Comparison of ENCODE assay signal across 9 mouse cellular contexts in the genomic region with DNA sequence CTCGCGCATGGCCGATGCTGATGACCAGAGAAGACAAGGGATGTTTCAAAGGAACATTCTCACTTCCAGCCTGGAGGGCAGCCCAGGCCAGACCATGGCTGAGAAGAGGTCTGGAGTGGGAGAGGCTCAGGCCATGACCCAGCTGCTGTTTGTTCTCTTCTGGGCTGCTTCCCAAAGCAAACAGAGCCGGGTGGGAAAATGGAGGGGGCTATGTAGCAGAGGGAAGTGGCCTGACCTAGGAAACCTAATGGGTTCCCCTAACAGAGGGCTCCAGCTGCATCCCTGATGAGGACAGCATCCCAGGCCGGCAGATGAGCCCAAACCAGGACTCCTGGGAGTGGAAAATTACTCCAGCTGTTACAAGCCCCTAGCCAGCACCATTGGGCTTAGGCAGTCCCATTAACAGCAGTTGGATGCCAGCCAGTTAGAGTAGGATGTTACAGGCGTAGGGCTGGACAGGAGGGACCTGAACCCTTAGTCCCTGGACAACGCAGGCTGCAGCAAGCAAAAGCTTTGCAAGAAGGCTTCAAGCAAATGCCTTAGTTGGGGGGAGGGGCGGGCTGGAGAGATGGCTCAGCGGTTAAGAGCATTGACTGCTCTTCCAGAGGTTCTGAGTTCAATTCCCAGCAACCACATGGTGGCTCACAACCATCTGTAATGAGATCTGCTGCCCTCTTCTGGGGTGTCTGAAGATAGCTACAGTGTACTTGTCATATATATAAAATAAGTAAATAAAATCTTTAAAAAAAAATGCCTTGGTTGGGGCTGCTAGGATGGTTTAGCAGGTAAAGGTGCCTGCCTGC. TPM values are rescaled to one million over a fixed set of nuclear protein-coding genes. Genes with fewer than 3 reads are reported as not detected.
A peak's percentile ranks its signal among the peaks of the same experiment; 100 is the strongest.
DNase-seq lines count a peak whose midpoint lies in the region; ATAC-seq and TF ChIP-seq lines count a peak whose summit lies in the region.
"Had no signal": no experiment of that assay in that cellular context is flagged by ENCODE, and none has a peak within 500 bp of the region (broad histone marks: within the 10 kb centered on the region; RNA-seq: fewer than 3 reads in every experiment).

No protein-coding gene starts in this region.

- peak; percentile 17; the same call in 1 of the 2 replicates for ATAC-seq in heart, embryonic 13.5 days (ENCODE audit: extremely low read depth, insufficient number of reproducible peaks, low FRiP score, low TSS enrichment)
- peak; percentile 77 for ATAC-seq in kidney, embryonic 14.5 days (ENCODE audit: low FRiP score, low TSS enrichment)
- peak; percentile 68 for ATAC-seq in lung, postnatal 0 days
- no peak for ATAC-seq in forebrain, embryonic 11.5 days (replicated peaks; ENCODE audit: low FRiP score)

- TF ChIP-seq EP300 in lung, postnatal 0 days (IDR thresholded peaks at IDR 0.05) = no peak; the same call in none of the 2 replicates

- peak; percentile 78 to 86 for DNase-seq in adrenal gland, adult (ENCODE audit: inconsistent age in 2 of 2, low spot score in 1 of 2)
- no peak for DNase-seq in adrenal gland, postnatal 4 days (ENCODE audit: low spot score in 2 of 2)
- DNase-seq in adrenal gland, postnatal 25 days = peak; percentile 40
- DNase-seq in lung, postnatal 0 days (ENCODE audit: low spot score) = peak; percentile 95
- peak; percentile 42 for DNase-seq in yolk sac, embryonic 10.5 days (ENCODE audit: low spot score)
- no peak for DNase-seq in forebrain, embryonic 11.5 days (ENCODE audit: low spot score)

- TF ChIP-seq CTCF in lung, postnatal 0 days (IDR thresholded peaks at IDR 0.05) = peak; percentile 30

- H3K27ac ChIP-seq in heart, embryonic 13.5 days (replicated peaks) = peak overlapping the region; percentile 92
- H3K27ac ChIP-seq in kidney, embryonic 14.5 days (ENCODE audit: low read depth, low read length) = peak overlapping the region; percentile 56; the same call in 1 of the 2 replicates
- peak overlapping the region; percentile 91 for H3K27ac ChIP-seq in lung, postnatal 0 days (ENCODE audit: low read length)
- no peak overlapping the region for H3K27ac ChIP-seq in forebrain, embryonic 11.5 days (ENCODE audit: low read depth, low read length)

- WGBS in heart, embryonic 13.5 days = 43% methylated on average over 9 of the region's 9 CpGs
- WGBS in kidney, embryonic 14.5 days = 43% methylated on average over 9 of the region's 9 CpGs
- WGBS in lung, postnatal 0 days = 12% methylated on average over 9 of the region's 9 CpGs
- WGBS in forebrain, embryonic 11.5 days = 79% methylated on average over 9 of the region's 9 CpGs

- no peaks in the 10 kb centered on the region for H3K27me3 ChIP-seq in heart, embryonic 13.5 days (replicated peaks)
- H3K27me3 ChIP-seq in kidney, embryonic 14.5 days (ENCODE audit: control insufficient read depth, insufficient read depth, low read length) = no peaks in the 10 kb centered on the region
- no peaks in the 10 kb centered on the region for H3K27me3 ChIP-seq in lung, postnatal 0 days (replicated peaks; ENCODE audit: insufficient read depth, low read length)
- peaks cover 12% of the 10 kb centered on the region for H3K27me3 ChIP-seq in forebrain, embryonic 11.5 days (ENCODE audit: control insufficient read depth, insufficient read depth, low read length)
- H3K27me3 ChIP-seq: embryonic facial prominence, embryonic 13.5 days had no signal

- peak overlapping the region; percentile 69 for H3K9ac ChIP-seq in heart, embryonic 13.5 days
- H3K9ac ChIP-seq in kidney, embryonic 14.5 days (ENCODE audit: low read depth, low read length) = no peak overlapping the region
- H3K9ac ChIP-seq in lung, postnatal 0 days (replicated peaks; ENCODE audit: low read depth) = no peak overlapping the region
- no peak overlapping the region for H3K9ac ChIP-seq in forebrain, embryonic 11.5 days (ENCODE audit: low read length)

- H3K4me1 ChIP-seq in heart, embryonic 13.5 days = peaks cover 100% of the 10 kb centered on the region
- peaks cover 68% of the 10 kb centered on the region for H3K4me1 ChIP-seq in kidney, embryonic 14.5 days (ENCODE audit: control insufficient read depth, insufficient read depth, low read length)
- peaks cover 86% of the 10 kb centered on the region for H3K4me1 ChIP-seq in lung, postnatal 0 days (ENCODE audit: insufficient read depth, low read depth, low read length)
- H3K4me1 ChIP-seq in forebrain, embryonic 11.5 days (replicated peaks; ENCODE audit: control insufficient read depth, insufficient read depth, low read length) = peaks cover 1% of the 10 kb centered on the region; the same call in 1 of the 2 replicates

- no peak overlapping the region for H3K4me3 ChIP-seq in heart, embryonic 13.5 days
- H3K4me3 ChIP-seq in kidney, embryonic 14.5 days (ENCODE audit: low read length) = no peak overlapping the region
- no peak overlapping the region for H3K4me3 ChIP-seq in lung, postnatal 0 days (ENCODE audit: low read depth, low read length)
- H3K4me3 ChIP-seq in forebrain, embryonic 11.5 days (ENCODE audit: low read depth, low read length) = no peak overlapping the region
- H3K4me3 ChIP-seq: embryonic facial prominence, embryonic 13.5 days had no signal

- H3K4me2 ChIP-seq in heart, embryonic 13.5 days = peak overlapping the region; percentile 50
- no peak overlapping the region; the same call in 1 of the 2 replicates for H3K4me2 ChIP-seq in kidney, embryonic 14.5 days (replicated peaks; ENCODE audit: low read depth, low read length)
- peak overlapping the region; percentile 20 for H3K4me2 ChIP-seq in lung, postnatal 0 days (replicated peaks; ENCODE audit: low read depth, low read length)
- H3K4me2 ChIP-seq in forebrain, embryonic 11.5 days (ENCODE audit: low read depth, low read length, severe bottlenecking) = no peak overlapping the region
- H3K4me2 ChIP-seq: embryonic facial prominence, embryonic 13.5 days had no signal

- no peaks in the 10 kb centered on the region for H3K9me3 ChIP-seq in heart, embryonic 13.5 days
- no peaks in the 10 kb centered on the region for H3K9me3 ChIP-seq in kidney, embryonic 14.5 days (ENCODE audit: control insufficient read depth, low read length)
- no peaks in the 10 kb centered on the region for H3K9me3 ChIP-seq in lung, postnatal 0 days (ENCODE audit: low read length)
- no peaks in the 10 kb centered on the region for H3K9me3 ChIP-seq in forebrain, embryonic 11.5 days (ENCODE audit: control insufficient read depth, low read length)
- H3K9me3 ChIP-seq: embryonic facial prominence, embryonic 13.5 days had no signal

- peaks cover 14% of the 10 kb centered on the region for H3K36me3 ChIP-seq in heart, embryonic 13.5 days
- no peaks in the 10 kb centered on the region for H3K36me3 ChIP-seq in kidney, embryonic 14.5 days (ENCODE audit: control insufficient read depth, insufficient read depth, low read length)
- no peaks in the 10 kb centered on the region for H3K36me3 ChIP-seq in lung, postnatal 0 days (ENCODE audit: insufficient read depth, low read length)
- H3K36me3 ChIP-seq in forebrain, embryonic 11.5 days (ENCODE audit: control insufficient read depth, insufficient read depth, low read length) = no peaks in the 10 kb centered on the region
- H3K36me3 ChIP-seq: embryonic facial prominence, embryonic 13.5 days had no signal

RNA-seq across cellular contexts. Expression of a gene that starts 6.3 kb away (rescaled TPM):
- total RNA-seq in adrenal gland, postnatal 4 days (2021) = 100 to 1,000 TPM in 1 of 2 experiments, 10 to 100 TPM in 1; 99.0 to 109 TPM
- 59.5 and 81.5 TPM in 2 replicates for total RNA-seq in adrenal gland, postnatal 25 days (2021)
- 107 and 111 TPM in 2 replicates for polyA plus RNA-seq in heart, embryonic 13.5 days (2015; fragmentation: Nextera tagmentation; extraction: Ambion mirVana)
- polyA plus RNA-seq in kidney, embryonic 14.5 days (2014; fragmentation: Nextera tagmentation; extraction: Ambion mirVana) = 66.8 and 84.7 TPM in 2 replicates
- 231 and 251 TPM in 2 replicates for polyA plus RNA-seq in lung, postnatal 0 days (2015; fragmentation: Nextera tagmentation; extraction: Ambion mirVana)
- 33.3 and 35.5 TPM in 2 replicates for polyA plus RNA-seq in forebrain, embryonic 11.5 days (2014; fragmentation: Nextera tagmentation; extraction: Ambion mirVana)

RNA-seq across cellular contexts. Expression of a gene that starts 23.4 kb away (rescaled TPM):
- total RNA-seq in adrenal gland, postnatal 4 days (2021) = 10 to 100 TPM; 40.1 to 43.5 TPM
- total RNA-seq in adrenal gland, postnatal 25 days (2021) = 25.7 and 29.4 TPM in 2 replicates
- 62.9 and 63.5 TPM in 2 replicates for polyA plus RNA-seq in heart, embryonic 13.5 days (2015; fragmentation: Nextera tagmentation; extraction: Ambion mirVana)
- 59.7 and 63.3 TPM in 2 replicates for polyA plus RNA-seq in kidney, embryonic 14.5 days (2014; fragmentation: Nextera tagmentation; extraction: Ambion mirVana)
- 44.9 and 47.1 TPM in 2 replicates for polyA plus RNA-seq in lung, postnatal 0 days (2015; fragmentation: Nextera tagmentation; extraction: Ambion mirVana)
- polyA plus RNA-seq in forebrain, embryonic 11.5 days (2014; fragmentation: Nextera tagmentation; extraction: Ambion mirVana) = 17.8 and 18.9 TPM in 2 replicates

RNA-seq across cellular contexts. Expression of a gene that starts 24.2 kb away (rescaled TPM):
- 10 to 100 TPM; 65.3 to 68.6 TPM for total RNA-seq in adrenal gland, postnatal 4 days (2021)
- 23.8 and 24.7 TPM in 2 replicates for total RNA-seq in adrenal gland, postnatal 25 days (2021)
- 112 and 119 TPM in 2 replicates for polyA plus RNA-seq in heart, embryonic 13.5 days (2015; fragmentation: Nextera tagmentation; extraction: Ambion mirVana)
- 75.4 and 113 TPM in 2 replicates for polyA plus RNA-seq in kidney, embryonic 14.5 days (2014; fragmentation: Nextera tagmentation; extraction: Ambion mirVana)
- polyA plus RNA-seq in lung, postnatal 0 days (2015; fragmentation: Nextera tagmentation; extraction: Ambion mirVana) = 75.6 and 86.5 TPM in 2 replicates
- polyA plus RNA-seq in forebrain, embryonic 11.5 days (2014; fragmentation: Nextera tagmentation; extraction: Ambion mirVana) = 36.6 and 41.2 TPM in 2 replicates

RNA-seq across cellular contexts. Expression of a gene that starts 35.4 kb away (rescaled TPM):
- 100 to 1,000 TPM; 106 to 110 TPM for total RNA-seq in adrenal gland, postnatal 4 days (2021)
- 46.0 and 68.7 TPM in 2 replicates for total RNA-seq in adrenal gland, postnatal 25 days (2021)
- 8.0 and 9.3 TPM in 2 replicates for polyA plus RNA-seq in heart, embryonic 13.5 days (2015; fragmentation: Nextera tagmentation; extraction: Ambion mirVana)
- 6.0 and 6.3 TPM in 2 replicates for polyA plus RNA-seq in kidney, embryonic 14.5 days (2014; fragmentation: Nextera tagmentation; extraction: Ambion mirVana)
- 6.4 and 6.5 TPM in 2 replicates for polyA plus RNA-seq in lung, postnatal 0 days (2015; fragmentation: Nextera tagmentation; extraction: Ambion mirVana)
- 39.0 and 46.1 TPM in 2 replicates for polyA plus RNA-seq in forebrain, embryonic 11.5 days (2014; fragmentation: Nextera tagmentation; extraction: Ambion mirVana)

RNA-seq across cellular contexts. Expression of a gene that starts 50.3 kb away (rescaled TPM):
- 10 to 100 TPM; 82.4 to 84.5 TPM for total RNA-seq in adrenal gland, postnatal 4 days (2021)
- 60.3 and 63.2 TPM in 2 replicates for total RNA-seq in adrenal gland, postnatal 25 days (2021)
- 104 and 110 TPM in 2 replicates for polyA plus RNA-seq in heart, embryonic 13.5 days (2015; fragmentation: Nextera tagmentation; extraction: Ambion mirVana)
- polyA plus RNA-seq in kidney, embryonic 14.5 days (2014; fragmentation: Nextera tagmentation; extraction: Ambion mirVana) = 100 and 112 TPM in 2 replicates
- polyA plus RNA-seq in lung, postnatal 0 days (2015; fragmentation: Nextera tagmentation; extraction: Ambion mirVana) = 56.3 and 57.6 TPM in 2 replicates
- polyA plus RNA-seq in forebrain, embryonic 11.5 days (2014; fragmentation: Nextera tagmentation; extraction: Ambion mirVana) = 104 and 115 TPM in 2 replicates

Comparison
In these comparisons a context has a peak if more than half of its experiments do, and no peak if none do; other contexts are left out.
1. DNase-seq: peak in adrenal gland, adult (2 of 2), adrenal gland, postnatal 25 days (single experiment), lung, postnatal 0 days (single experiment) and yolk sac, embryonic 10.5 days (single experiment); none in adrenal gland, postnatal 4 days (0 of 2) and forebrain, embryonic 11.5 days (single experiment).
2. H3K4me2 ChIP-seq: peak in heart, embryonic 13.5 days (single experiment) and lung, postnatal 0 days (single experiment); none in kidney, embryonic 14.5 days (single experiment) and forebrain, embryonic 11.5 days (single experiment).